Mouse (Mus musculus) CD8-positive naive resting alpha-beta T cell, adult 2 months (primary cell): ENCODE data around the gene Klhl3.

Experiments
- DNase-seq, 2 experiments: peaks; one replicate each; pipeline ENCODE4 v3.0.0; 2022; ENCODE audit warnings: low read depth in 2 of 2, low spot score in 2 of 2

Gene Klhl3

DNA sequence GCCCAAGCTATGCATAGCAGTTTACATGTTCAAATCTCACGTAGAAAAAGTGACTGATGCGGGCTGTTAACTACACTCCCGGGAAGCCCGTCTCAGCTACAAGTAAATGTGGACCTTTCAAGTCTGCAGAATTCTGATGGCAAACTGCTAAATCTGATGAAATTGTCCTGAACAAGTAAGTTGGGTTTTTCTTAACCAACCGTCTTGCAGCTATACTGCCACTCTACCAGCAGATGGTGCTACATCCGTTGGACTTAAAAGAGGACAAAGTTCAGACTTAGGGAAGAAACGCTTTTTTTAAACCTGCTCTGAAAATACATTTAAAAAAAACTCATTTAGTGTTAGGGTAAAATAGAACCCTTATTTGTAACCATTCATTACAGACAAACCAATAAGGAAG is 12.7 kb upstream of the Klhl3 start:
- DNase-seq: peak; percentile 42 to 67

DNA sequence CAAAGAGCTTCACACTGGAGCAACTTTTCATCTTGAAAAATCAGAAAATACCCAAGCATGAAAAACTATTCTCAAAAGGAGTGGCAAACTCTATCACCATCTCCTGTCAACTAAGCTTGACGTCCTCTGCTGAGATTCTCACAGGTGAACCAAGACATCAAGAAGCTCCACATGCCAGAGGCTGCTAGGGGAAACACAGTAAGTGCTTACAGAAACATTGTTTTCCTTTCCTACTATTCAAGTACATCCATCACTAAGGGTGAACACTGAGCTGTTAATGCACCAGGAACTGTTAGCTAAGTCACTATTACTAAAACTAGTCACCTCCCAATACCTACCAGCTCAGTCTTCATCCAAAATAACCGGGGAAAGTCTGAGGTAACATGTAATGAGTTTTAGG is 11.6 kb upstream of the Klhl3 start:
- no peak for DNase-seq

DNA sequence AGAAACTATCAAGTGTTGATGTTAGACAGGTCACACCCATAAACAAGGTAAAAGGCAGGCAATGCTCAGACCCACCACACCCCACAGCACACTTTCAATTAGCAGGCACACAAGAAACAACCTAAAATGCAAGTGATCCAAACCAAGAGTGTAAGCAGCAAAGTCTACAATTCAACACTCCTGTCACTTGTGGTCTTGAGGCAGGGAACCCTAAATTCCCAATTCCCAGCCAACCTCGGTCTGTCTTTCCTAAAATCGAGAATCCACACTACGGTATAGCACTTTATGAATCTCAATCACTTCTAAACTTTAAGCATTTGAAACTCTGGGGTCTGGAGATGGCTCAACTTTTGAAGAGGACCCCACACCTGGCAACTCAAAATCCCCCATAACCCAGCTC is 10.9 kb upstream of the Klhl3 start:
- no peak for DNase-seq

DNA sequence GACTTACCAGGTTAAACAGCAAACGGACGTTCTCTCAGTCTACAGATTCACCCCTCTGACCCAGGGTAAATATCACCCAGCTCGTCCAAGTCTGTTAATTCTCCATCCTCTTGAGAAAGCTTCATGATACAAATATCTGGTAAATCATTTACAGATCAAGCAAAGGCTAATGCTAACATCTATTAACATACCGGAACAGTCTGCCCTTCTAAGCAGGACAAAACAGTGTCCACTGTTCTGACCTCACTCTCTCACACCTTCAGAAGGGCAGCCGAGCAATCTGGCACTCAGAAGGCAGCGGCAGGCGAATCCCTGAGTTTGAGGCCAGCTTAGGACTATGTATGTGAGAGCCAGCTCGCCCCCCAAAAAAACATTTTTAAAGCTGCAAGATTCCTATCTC is 10.0 kb upstream of the Klhl3 start:
- no peak for DNase-seq

DNA sequence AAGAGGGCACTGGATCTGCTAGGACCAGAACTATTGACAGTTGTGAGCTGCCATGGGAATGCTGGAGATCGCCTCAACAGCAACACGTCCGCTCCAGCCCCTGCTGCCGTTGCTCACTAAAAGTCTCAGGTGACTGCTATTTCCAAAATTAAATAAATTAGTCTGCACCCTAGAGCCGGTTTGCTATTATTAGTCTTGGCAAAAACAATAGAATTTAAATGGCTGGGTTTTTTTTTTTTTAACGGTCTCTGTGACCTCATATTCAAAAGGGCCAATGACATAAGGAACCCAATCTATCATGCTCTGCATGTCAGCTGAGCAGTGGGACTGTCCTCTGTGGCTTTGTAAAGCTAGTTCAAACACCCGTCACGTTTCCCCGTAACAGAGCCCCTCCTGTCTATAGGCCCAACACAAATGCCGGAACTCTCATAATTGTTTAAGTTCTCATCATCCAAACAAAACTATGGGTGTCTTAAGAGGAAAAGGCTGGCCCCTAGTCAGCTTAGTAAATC is 9.4 kb upstream of the Klhl3 start:
- DNase-seq: no peak

DNA sequence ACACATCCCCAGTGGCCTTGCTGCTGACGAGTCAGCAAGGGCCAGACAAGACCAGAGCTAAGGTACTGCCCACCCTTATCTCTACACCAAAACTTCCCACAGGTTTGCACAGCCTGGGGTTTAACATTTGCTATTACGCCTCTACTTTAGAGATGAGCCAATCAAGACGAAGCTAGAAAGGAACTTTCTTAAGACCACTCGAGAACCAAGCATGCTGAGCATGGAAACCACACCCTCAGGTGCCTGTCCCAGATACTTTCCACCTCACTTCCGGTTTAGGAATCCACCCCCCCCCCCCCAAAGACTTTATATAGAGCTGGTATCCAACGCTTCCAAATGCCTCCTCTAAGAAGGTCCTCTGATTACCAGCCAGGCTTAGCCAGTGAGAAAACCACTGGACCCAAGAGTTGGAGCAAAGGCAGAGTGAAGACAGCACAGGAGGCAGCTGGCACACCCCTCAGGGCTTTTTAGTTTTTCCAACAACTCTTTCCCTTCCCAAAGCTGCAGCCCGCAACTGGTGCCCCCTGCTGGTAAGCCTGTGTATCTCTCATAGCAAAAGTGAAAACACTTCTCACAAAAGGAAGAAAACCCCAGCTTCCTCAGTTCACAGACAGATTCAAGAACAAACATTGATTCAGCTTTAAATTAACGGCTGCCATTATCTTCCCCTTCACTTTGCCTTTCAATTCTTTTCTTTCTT is 4.1 kb upstream of the Klhl3 start:
- peak; percentile 72 to 73 for DNase-seq

DNA sequence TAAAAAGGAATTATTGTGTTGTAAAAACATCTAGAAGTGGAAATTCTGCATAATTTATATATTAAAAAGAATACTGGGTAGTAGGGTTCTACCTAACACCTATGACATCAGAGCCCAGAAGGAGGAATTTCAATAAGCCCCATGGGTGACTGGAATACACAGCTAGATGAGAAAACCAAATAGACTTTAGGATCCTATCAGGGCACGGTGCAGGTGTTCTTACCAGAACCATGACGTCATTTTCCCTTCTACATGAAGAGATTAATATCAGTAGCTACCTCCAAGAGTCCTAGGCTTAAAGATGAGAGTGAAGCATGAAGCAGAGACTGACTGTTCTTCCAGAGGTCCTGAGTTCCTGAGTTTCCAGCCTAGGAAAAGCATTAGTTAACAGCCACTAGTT is 3.4 kb upstream of the Klhl3 start:
- DNase-seq: no peak

DNA sequence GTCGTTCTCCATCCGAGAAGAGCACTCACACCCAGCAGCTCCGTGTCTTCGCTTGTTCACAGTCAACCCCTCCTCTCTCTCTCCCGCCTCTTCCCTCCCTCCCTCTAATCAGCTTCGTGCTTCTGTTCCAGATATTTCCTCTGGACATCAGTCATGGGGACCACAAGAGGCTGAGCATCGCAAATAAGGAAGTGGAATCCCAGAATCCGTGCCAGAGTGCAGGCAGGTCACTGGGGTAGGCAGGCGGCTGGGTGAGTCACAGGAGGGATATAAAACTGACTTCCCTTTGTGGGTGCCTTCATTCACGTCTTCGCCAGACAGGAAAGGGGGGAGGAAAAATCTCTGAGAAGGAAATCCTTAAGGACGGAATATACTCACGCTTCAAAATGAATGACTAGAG is 1.8 kb upstream of the Klhl3 start:
- DNase-seq: no peak

DNA sequence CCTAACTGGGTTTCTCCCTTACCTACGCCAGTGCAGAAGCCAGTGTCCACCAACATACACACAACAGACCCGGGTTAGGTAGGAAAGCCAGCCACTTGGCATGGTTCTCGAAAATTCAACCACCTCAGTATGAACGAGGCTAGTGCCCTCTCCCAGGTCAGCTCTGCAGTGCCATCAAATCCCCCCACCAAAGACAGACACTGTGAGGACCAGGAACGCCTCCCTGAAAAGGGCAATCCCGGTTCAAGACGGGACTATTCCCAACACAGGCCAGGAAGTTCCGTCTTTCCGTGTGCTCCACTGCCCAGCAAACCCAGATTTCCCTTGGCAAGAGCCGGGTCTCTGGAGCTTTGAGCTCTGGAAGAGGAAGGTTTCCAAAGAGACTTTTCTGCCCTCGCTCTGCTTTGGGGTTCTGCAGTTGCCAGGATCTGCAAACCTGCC is 771 bp downstream of the Klhl3 start:
- no peak for DNase-seq

DNA sequence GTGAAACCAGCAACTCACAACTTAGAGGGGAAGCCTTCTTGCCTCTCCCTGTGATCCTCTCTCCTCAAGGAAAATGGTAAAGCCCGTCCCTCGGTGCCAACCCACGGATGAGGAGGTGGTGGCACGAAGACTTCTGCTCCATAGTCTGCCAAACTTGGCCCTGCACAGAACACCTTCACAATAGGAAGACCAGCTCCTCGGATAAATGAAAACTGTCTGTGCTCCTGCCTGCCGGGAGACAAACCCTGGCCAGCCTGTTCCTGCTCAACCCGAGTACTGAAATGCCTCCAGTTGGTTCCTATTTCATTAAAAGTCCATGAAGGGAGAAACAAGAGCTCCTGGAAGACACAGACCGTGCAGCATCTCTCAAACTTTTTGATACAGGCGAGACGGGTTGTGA is 1.2 kb downstream of the Klhl3 start:
- no peak for DNase-seq

DNA sequence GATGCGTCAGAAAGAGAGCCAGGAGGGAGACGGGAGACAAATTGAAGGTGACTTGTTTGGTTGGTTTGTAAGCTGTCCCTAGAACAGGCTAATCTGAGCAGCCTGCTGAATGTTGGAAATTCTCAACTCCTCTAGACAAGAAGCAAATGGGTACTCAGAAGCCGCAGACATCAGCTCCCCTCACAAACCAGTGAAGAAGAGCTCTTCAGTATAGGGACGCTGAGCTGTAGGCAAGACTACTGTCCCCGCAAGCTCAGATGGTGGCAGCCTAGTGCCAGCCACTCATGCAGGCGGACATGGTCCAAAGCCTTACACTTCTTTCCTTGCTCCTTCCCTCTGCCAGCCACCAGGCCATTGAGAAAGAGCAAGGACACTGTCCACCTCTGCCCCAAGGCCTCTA is 2.1 kb downstream of the Klhl3 start:
- no peak for DNase-seq

DNA sequence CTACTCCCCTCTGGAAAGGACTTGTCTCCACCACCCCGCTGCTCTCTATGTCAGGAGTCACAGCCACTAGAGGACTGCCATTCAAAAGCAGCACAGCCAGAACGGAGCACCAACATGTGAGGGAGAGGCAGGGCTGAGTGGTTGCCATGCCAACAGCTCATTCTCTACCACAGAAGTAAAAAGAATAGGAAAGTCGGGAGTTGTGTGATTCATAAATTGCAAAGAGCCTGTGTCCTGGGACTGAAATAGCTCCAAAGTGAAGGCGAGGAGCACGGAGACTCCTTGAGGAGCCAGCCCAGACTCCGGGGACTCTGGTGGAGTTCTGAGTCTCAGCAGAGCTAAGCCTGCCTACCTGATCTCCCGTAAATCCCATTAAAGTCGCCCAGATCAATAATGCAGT is 22.7 kb downstream of the Klhl3 start:
- DNase-seq: no peak

DNA sequence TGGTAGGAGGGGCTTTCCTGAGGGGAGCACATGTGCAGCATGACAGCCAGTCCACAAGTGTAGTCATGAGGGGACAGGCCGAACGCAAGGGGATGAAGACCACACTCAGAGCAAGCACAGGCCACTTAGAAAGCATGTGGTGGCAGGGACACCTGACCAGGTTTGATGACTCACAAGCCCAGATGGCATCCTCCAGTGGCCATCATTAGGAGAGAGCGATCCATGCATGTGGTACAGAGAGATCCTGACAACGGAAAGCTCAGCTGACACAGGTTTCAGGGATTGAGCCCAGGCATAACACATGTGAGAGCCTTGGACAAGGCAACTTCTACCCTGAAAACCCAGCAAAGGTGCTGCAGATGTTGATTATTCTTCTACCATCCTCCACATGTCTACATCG is 29.0 kb downstream of the Klhl3 start:
- no peak for DNase-seq

DNA sequence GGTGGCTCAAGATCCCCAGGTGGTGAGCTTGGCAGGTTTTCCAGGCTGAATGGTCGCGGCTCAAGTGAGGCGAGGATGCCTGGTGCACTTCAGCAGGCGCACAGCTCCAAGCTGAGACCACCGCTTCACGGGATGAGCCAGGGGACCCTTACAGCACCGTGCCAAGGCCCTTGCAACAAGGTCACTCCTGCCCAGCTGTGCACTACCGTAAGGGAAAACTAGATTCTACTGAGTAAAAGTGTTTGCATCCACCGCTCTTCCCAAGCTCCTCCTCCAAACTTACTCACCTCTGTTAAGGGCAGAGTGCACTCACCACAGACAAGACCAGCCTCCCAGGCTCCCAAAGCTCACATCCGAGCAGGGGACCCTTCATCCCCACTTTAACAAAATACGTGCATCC is 29.9 kb downstream of the Klhl3 start:
- no peak for DNase-seq

DNA sequence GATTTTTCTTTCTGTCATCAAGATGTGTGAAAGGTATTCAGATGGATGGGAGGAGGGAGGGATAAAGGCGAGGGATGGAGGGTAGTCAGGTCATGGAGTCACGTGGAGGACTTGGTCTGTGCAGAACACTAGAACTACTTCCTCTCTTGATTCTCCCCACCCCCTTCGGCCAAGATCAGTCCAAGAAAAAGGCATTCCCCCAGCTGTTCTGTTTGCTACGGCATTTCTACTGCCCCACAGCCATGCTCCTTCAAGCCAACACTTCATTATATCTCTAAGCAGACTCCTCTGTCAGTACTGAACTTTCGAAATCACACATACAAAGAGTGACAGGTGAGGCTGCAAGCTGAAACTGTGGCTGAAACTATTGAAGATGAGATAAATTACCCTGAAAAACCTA is 30.3 kb downstream of the Klhl3 start:
- no peak for DNase-seq

DNA sequence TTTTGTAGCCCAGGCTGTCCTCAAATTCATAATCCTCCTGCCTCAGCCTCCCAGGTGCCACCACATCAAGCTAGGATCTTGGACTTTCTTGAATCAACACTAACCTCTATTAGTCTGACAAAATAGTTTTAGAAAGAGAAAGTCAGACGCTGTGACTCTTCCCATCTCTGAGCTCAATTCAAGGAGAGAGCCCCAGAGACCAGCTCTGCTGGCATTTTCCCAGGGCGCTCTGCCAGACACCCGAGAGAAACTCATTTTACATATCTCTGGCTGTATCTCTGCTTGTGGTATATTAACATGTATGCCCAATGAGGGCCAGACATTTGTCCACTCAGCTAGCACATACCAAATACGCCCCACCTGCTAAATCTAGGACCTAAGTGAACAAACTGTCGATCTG is 35.0 kb downstream of the Klhl3 start:
- DNase-seq: no peak

DNA sequence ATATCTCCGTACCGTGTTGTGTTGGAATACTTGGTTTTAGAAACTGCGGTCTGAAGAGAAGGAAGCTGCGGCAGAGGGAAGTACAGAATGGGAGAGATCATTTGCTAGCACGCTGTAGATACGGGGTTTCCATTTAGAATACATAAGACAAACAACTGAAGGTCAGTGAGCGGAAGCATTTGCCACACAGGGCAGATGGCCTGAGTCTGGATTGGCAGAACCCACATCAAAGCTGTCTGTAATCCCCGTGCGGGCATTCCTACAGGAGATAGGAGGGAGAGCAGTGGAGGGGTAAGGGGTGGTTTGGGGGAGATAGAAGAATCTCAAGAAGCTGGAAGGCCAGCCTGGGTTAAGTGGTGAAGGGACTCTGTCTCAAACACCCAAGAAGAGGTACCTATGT is 38.5 kb downstream of the Klhl3 start:
- DNase-seq: no peak

DNA sequence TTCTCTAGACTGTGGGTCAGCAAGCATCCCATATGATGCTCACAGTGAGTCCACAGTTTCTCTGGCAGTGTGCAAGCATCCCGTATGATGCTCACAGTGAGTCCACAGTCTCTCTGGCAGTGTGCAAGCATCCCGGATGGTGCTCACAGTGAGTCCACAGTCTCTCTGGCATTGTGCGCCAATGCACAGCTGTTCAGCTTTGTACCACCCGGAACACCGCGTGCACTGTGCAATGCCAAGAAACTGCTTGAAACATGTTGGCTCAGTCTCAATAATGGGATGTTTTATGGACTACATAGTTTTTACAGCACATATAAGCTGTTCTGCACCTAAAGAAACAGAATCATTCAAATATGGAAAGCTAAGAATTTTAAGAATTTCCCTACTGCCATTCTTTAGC is 38.9 kb downstream of the Klhl3 start:
- no peak for DNase-seq

DNA sequence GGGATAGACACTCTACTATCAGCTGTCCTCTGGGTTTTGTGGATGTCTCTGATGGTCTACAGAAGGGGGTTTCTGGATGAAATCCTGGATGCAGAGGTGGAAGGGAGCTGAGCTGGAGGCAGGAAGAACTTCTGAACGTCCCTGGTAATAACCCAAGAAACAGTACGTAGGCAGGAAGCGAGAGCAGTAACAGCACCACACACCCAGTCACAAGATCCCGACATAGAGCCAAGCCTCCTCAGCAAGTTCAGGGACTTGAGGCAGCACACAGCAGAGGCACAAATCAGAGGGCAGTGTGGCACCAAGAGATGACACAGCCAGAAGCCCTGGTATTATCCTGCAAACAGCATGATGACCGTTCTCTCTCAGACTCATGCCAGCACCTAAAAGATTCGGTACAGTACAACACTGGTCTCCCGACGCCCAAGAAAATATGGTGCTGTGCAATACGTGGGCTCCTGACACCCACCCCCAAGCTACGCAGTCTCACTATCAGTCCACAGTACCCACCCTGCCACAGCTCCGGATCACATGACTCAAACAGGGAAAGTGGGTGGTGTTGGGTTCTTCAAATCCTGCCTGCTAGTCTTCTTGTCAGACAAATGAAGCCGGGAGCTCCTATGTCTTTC is 40.0 kb downstream of the Klhl3 start:
- DNase-seq: no peak

DNA sequence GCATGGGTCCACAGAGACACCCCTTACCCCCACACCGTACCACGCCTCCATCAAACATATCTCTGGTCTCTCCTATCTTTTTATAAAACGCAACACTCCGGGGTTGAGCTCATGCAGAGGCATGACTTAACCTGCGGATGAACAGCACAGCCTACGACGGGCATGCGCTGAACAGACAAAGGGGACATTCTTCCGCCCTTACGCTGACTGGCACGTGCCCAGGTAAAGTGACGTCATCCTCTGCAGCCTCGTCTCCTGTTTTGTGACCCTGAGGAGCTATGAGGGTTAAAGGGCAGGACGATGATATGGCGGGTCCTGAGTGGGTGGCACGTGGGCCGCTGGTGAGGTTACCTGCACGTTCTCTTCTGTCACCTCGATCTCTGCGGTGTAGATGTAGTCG is 42.2 kb downstream of the Klhl3 start:
- no peak for DNase-seq

DNA sequence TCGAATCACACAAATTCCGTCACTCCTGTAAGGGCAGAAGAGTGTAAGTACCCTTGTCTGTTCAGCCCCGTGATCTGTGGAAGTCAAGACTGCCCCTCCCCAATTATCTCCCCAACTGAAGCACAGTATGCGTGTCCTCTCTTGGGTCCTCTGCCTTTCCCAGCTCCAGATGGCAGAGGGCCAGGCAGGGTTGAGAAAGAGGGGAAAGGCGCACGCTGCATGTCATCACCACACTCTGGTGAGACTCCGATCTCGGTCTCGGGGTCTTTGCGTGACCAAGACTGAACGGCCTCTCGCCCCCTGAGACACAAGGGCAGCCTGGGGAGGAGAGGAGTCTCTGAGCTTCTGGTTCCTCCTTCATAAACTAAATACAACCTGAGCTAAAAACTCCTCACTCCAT is 42.9 kb downstream of the Klhl3 start:
- DNase-seq: no peak

DNA sequence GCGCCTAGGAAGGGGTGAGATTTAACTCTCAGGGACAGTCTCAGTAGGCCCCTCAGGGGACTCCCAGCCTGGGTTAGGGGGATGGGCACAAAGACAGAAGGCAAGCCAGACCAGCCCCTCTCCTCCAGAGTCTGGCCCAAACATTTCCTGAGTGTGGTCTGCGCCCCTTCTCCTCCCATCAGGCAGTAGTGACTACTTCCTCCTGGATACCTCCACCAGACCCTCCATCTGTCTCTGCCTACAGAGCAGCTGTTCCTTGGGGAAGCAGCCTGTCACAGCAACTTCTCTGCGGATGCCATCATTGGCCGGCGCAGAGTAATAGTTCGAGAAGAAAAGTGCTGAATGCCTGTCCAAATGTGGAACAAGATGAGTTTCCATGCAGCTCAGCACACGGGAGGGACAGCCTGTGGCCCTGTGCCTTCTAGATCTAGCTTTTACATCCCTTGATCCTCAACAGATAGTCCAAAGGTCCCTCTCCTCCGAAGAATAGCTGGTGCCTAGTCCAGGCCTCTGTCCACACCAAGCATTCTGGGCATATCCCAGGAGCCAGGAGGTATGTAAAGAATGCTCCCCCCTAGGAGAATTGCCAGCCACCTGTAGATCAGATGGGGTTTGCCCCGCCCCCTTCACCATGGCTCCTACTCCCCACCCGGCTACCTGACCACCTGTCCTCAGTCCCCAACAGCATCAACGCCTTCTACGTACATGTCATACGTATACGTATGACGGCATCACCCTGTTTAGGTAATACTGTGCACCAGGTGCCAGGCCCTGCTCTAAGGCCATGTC is 44.8 kb downstream of the Klhl3 start:
- DNase-seq: no peak
